ENCODE assay signal across 13 mouse cellular contexts in the genomic region with DNA sequence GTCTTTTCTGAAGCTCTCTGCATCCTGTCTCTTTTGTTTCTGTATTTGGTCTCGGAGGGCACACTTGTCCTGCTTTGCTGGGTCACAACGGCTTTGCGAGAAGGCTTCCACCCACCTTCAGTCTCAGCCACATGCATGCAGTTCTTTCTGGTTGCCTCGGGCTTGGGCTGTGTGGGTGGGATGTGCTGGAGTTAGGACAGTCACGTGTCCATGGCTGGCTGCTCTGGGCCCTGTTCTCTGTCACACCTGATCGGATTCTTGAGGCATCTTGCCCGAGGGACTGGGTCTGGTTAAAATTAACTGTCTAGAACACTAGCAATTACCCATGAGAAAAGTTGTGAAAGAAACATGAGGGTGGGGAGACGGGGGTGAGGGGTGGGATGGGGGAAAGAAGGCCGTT. TPM values are rescaled to one million over a fixed set of nuclear protein-coding genes. Genes with fewer than 3 reads are reported as not detected.
DNase-seq lines count a peak whose midpoint lies in the region; ATAC-seq and TF ChIP-seq lines count a peak whose summit lies in the region.
"Had no signal": no experiment of that assay in that cellular context is flagged by ENCODE, and none has a peak within 500 bp of the region (broad histone marks: within the 10 kb centered on the region; RNA-seq: fewer than 3 reads in every experiment).

No protein-coding gene starts in this region.

- H3K9me3 ChIP-seq in kidney, embryonic 14.5 days (ENCODE audit: control insufficient read depth, low read length): no peaks in the 10 kb centered on the region
- H3K9me3 ChIP-seq: intestine, embryonic 15.5 days; limb, embryonic 15.5 days had no signal

- no peak for TF ChIP-seq CTCF in spleen, adult 2 months (IDR thresholded peaks at IDR 0.05; ENCODE audit: extremely low read depth, insufficient read depth, insufficient read length, insufficient replicate concordance)
- TF ChIP-seq CTCF in lung, adult 2 months (IDR thresholded peaks at IDR 0.05; ENCODE audit: insufficient read depth, low read length): no peak

- H3K36me3 ChIP-seq in spleen, adult 2 months (ENCODE audit: control insufficient read depth, insufficient read depth, low read length): no peaks in the 10 kb centered on the region
- H3K36me3 ChIP-seq in kidney, embryonic 14.5 days (ENCODE audit: control insufficient read depth, insufficient read depth, low read length): no peaks in the 10 kb centered on the region
- H3K36me3 ChIP-seq: intestine, embryonic 15.5 days; limb, embryonic 15.5 days had no signal

- peak; percentile 92 for ATAC-seq in kidney, embryonic 14.5 days (ENCODE audit: low FRiP score, low TSS enrichment)
- peak; percentile 46; the same call in 1 of the 2 replicates for ATAC-seq in neutrophil, adult 5-6 weeks (ENCODE audit: extremely low read depth, insufficient number of reproducible peaks, low FRiP score, poor library complexity, severe bottlenecking)
- ATAC-seq: intestine, embryonic 15.5 days had no signal

- H3K27me3 ChIP-seq in spleen, adult 2 months (ENCODE audit: control insufficient read depth, insufficient read depth, low read length): no peaks in the 10 kb centered on the region
- H3K27me3 ChIP-seq in kidney, embryonic 14.5 days (ENCODE audit: control insufficient read depth, insufficient read depth, low read length): no peaks in the 10 kb centered on the region
- H3K27me3 ChIP-seq: intestine, embryonic 15.5 days; limb, embryonic 15.5 days had no signal

- TF ChIP-seq POLR2A in spleen, adult 2 months (IDR thresholded peaks at IDR 0.05; ENCODE audit: low read depth, low read length): no peak
- TF ChIP-seq POLR2A in lung, adult 2 months (IDR thresholded peaks at IDR 0.05; ENCODE audit: borderline replicate concordance, extremely low read depth, low read depth, low read length): no peak

- peaks cover 2% of the 10 kb centered on the region; the same call in 1 of the 2 replicates for H3K4me1 ChIP-seq in spleen, adult 2 months (ENCODE audit: control insufficient read depth, insufficient read depth, insufficient read length)
- peaks cover 2% of the 10 kb centered on the region; the same call in 1 of the 2 replicates for H3K4me1 ChIP-seq in kidney, embryonic 14.5 days (ENCODE audit: control insufficient read depth, insufficient read depth, low read length)
- no peaks in the 10 kb centered on the region for H3K4me1 ChIP-seq in lung, adult 2 months (ENCODE audit: control insufficient read depth, insufficient read depth, low read length)
- H3K4me1 ChIP-seq: intestine, embryonic 15.5 days had no signal

- H3K4me3 ChIP-seq in spleen, adult 2 months (ENCODE audit: extremely low read depth, insufficient read depth, insufficient read length): no peak overlapping the region
- H3K4me3 ChIP-seq in kidney, embryonic 14.5 days (ENCODE audit: low read length): no peak overlapping the region
- H3K4me3 ChIP-seq in lung, adult 2 months (replicated peaks; ENCODE audit: extremely low read depth, low read depth, low read length): no peak overlapping the region
- H3K4me3 ChIP-seq: intestine, embryonic 15.5 days; limb, embryonic 15.5 days had no signal

- 28% methylated on average over 9 of the region's 9 CpGs for WGBS in spleen, adult 2 months
- 20% methylated on average over 9 of the region's 9 CpGs for WGBS in kidney, embryonic 14.5 days
- WGBS in lung, adult 2 months: 52% methylated on average over 9 of the region's 9 CpGs

- H3K4me2 ChIP-seq in kidney, embryonic 14.5 days (replicated peaks; ENCODE audit: low read depth, low read length): no peak overlapping the region
- H3K4me2 ChIP-seq: intestine, embryonic 15.5 days; limb, embryonic 15.5 days had no signal

- H3K9ac ChIP-seq in kidney, embryonic 14.5 days (ENCODE audit: low read depth, low read length): no peak overlapping the region
- H3K9ac ChIP-seq: intestine, embryonic 15.5 days; limb, embryonic 15.5 days had no signal

- peak overlapping the region; percentile 46; the same call in 1 of the 2 replicates for H3K27ac ChIP-seq in spleen, adult 2 months (ENCODE audit: insufficient read depth, low read length)
- H3K27ac ChIP-seq in kidney, embryonic 14.5 days (ENCODE audit: low read depth, low read length): no peak overlapping the region
- H3K27ac ChIP-seq: intestine, embryonic 15.5 days; limb, embryonic 15.5 days had no signal

- peak; percentile 39 for DNase-seq in embryo, embryonic 10 days (ENCODE audit: low spot score)
- no peak for DNase-seq in embryo, embryonic 9.5 days (ENCODE audit: extremely low spot score)
- DNase-seq in spleen, adult 2 months (ENCODE audit: low read depth in 1 of 2, low spot score in 2 of 2): peak in 1 of 2 experiments; percentile 40
- no peak for DNase-seq in spleen, postnatal 4 days (ENCODE audit: low spot score in 2 of 2)
- no peak for DNase-seq in lung, adult 2 months
- no peak for DNase-seq in urinary bladder, postnatal 36 days (ENCODE audit: low spot score in 2 of 2)
- DNase-seq: cerebellum, postnatal 25 days; lung, postnatal 14 days; thymus, postnatal 14 days had no signal

RNA-seq across cellular contexts. Expression of gene Map3k1, which starts 36.7 kb away (rescaled TPM):
- polyA plus RNA-seq in spleen, adult 2 months (2012; rRNA removed): 45.1 and 49.9 TPM in 2 replicates
- polyA plus RNA-seq in kidney, embryonic 14.5 days (2014; fragmentation: Nextera tagmentation; extraction: Ambion mirVana): 32.9 and 38.4 TPM in 2 replicates
- 242 and 277 TPM in 2 replicates for total RNA-seq in neutrophil, adult 5-6 weeks (2017)
- polyA plus RNA-seq in lung, adult 2 months (2012; rRNA removed): 17.0 and 22.2 TPM in 2 replicates
